Mouse (Mus musculus): ENCODE measurements around the gene Itga11. TPM values are rescaled to one million over a fixed set of nuclear protein-coding genes. Genes with fewer than 3 reads are reported as not detected.
A peak's percentile ranks its signal among the peaks of the same experiment; 100 is the strongest.
"Not testable (repeated sequence)": the region's sequence is repeated elsewhere in the genome, so short reads cannot be mapped to it uniquely, and the experiment has no call there.

The Itga11 gene
- polyA plus RNA-seq, 1 experiment from 2014 or later = 0.29 TPM

DNA sequence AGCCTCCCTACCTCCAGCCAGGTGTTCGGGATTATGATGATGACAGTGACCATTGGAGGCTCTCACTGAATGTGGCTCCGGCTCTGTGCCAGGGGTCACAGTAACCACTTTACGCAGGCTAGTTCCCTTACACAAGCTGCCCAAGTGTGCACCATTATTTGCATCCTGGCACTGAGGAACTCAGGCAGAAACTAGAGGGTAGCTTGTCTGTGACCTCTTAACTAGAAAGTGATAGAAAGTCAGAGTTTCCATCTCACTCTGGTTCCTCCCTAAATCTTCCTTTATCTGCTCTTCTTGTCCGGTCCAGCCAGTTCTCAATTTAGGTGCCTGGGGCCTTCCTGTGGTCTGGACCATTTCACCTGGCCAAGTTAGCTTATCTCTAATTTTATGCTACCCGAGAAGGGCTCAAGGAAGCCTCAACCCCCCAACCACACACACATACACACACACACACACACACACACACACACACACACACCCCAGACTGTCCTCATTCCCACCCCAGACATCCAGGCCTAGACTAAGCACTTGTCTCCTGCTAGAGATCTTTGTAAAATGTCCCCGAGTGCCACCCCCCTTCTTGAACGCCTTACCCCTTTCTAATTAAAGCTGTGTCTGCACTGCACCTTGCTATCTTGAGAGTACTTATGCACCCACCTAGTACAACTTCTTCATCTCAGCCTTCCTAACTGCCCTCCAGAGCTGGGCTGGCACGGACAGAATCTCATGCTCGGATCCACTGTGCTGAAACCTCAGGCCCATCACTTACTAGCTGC, 138.9 kb downstream of the Itga11 start:
- TF ChIP-seq EP300 (optimal IDR thresholded peaks at IDR 0.05) (no peak), CTCF (IDR thresholded peaks at IDR 0.05; ENCODE audit: low read depth) (no peak)
- ATAC-seq (ENCODE audit: low FRiP score, low TSS enrichment) (no peak), DNase-seq (ENCODE audit: low spot score) (no peak)
- Histone ChIP-seq H3K36me3 (ENCODE audit: control insufficient read depth, insufficient read depth, low read length) (no peaks in the 10 kb centered on the region), H3K27ac (replicated peaks) (no peak overlapping the region; the same call in 1 of the 2 replicates), H3K9me3 (ENCODE audit: control insufficient read depth, low read length) (no peaks in the 10 kb centered on the region), H3K9ac (ENCODE audit: low read length) (no peak overlapping the region), H3K4me3 (ENCODE audit: low read depth, low read length) (no peak overlapping the region), H3K27me3 (ENCODE audit: control insufficient read depth, insufficient read depth, low read length) (no peaks in the 10 kb centered on the region), H3K4me2 (replicated peaks; ENCODE audit: low read depth) (no peak overlapping the region), H3K4me1 (replicated peaks; ENCODE audit: control insufficient read depth, insufficient read depth) (no peaks in the 10 kb centered on the region; the same call in 1 of the 2 replicates)
- WGBS = 74% methylated on average over 9 of the region's 9 CpGs

DNA sequence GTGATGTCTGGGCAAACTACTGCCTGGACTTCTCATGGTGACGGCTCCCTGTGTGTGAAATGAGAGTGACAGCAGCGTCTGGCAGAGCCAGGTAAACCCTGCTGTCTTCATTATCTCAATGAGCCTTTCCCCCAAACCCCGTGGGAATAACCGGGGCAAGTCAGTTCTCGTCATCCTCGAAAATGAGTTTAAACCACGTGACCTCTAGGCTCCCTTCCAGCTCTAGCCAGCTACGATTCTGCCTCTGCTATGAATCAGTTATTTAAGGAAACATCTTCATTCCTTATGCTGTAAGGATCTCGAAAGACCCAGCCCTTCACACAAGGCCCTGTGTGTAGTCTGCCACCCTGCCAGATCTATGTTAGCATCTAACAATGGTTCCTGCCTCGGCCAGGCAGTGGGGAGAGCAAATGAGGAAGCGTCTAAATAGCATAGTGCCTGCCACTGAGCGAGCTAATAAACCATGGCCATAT, 139.5 kb downstream of the Itga11 start:
- Histone ChIP-seq H3K27ac (replicated peaks) (peak overlapping the region; percentile 79), H3K9me3 (ENCODE audit: control insufficient read depth, low read length) (no peaks in the 10 kb centered on the region), H3K9ac (ENCODE audit: low read length) (no peak overlapping the region), H3K4me1 (replicated peaks; ENCODE audit: control insufficient read depth, insufficient read depth) (no peaks in the 10 kb centered on the region; the same call in 1 of the 2 replicates), H3K4me3 (ENCODE audit: low read depth, low read length) (no peak overlapping the region), H3K4me2 (replicated peaks; ENCODE audit: low read depth) (no peak overlapping the region), H3K27me3 (ENCODE audit: control insufficient read depth, insufficient read depth, low read length) (no peaks in the 10 kb centered on the region), H3K36me3 (ENCODE audit: control insufficient read depth, insufficient read depth, low read length) (no peaks in the 10 kb centered on the region)
- DNase-seq (ENCODE audit: low spot score) = no peak
- 0 out of 2 replicates have a peak, but pooled peaks have one; percentile 3 for ATAC-seq (ENCODE audit: low FRiP score, low TSS enrichment)
- WGBS = 44% methylated on average over 12 of the region's 12 CpGs
- TF ChIP-seq EP300 (optimal IDR thresholded peaks at IDR 0.05) (no peak), CTCF (IDR thresholded peaks at IDR 0.05; ENCODE audit: low read depth) (no peak)

DNA sequence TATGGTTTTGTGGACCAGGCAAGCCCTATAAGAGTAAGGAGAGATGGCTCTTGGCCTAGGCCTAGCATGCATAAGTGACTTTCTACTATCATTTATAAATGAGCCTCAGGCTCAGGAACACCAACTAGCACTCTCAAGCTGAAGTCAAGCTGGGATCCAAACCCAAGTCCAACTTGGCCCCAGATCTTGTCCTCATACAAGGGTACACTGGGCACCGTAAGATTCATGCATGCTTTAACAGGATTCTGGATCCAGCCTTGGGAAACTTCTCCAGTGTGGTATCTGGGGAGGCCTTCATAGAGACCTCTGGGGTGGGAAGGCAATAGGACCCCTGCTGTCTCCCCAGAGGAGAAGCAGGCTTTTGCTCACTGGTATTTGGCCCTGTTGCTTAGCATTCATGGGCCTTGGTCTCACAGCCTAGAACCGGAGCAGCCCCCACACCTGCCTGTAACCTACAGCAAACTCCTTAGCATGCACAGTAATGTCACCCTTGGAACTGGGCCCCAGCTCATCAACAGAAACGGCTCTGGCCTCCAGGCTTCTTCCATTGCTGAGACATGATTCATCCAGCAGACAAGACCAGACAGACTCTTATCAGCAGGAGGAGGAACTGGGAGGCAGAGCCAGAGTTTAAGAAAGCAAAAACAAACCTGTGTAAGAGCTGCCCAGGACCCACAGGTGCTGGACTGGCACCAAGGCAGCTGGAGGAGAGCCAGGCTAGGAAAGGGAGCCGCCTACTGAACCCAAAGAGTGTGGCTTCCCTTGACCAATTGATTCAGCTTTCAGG, 140.4 kb downstream of the Itga11 start:
- no peak overlapping the region for H3K4me3 ChIP-seq (ENCODE audit: low read depth, low read length)
- no peaks in the 10 kb centered on the region for H3K27me3 ChIP-seq (ENCODE audit: control insufficient read depth, insufficient read depth, low read length)
- no peaks in the 10 kb centered on the region for H3K9me3 ChIP-seq (ENCODE audit: control insufficient read depth, low read length)
- peak overlapping the region; percentile 79 for H3K27ac ChIP-seq (replicated peaks)
- ATAC-seq (ENCODE audit: low FRiP score, low TSS enrichment) (no peak), DNase-seq (ENCODE audit: low spot score) (no peak)
- no peak overlapping the region for H3K9ac ChIP-seq (ENCODE audit: low read length)
- 61% methylated on average over 4 of the region's 4 CpGs for WGBS
- H3K4me1 ChIP-seq (replicated peaks; ENCODE audit: control insufficient read depth, insufficient read depth) = no peaks in the 10 kb centered on the region; the same call in 1 of the 2 replicates
- no peak overlapping the region for H3K4me2 ChIP-seq (replicated peaks; ENCODE audit: low read depth)
- no peak for TF ChIP-seq EP300 (optimal IDR thresholded peaks at IDR 0.05)
- no peak for TF ChIP-seq CTCF (IDR thresholded peaks at IDR 0.05; ENCODE audit: low read depth)
- no peaks in the 10 kb centered on the region for H3K36me3 ChIP-seq (ENCODE audit: control insufficient read depth, insufficient read depth, low read length)

GRCm38 (mm10) chr9:62819494-62819893, 141.9 kb downstream of the Itga11 start:
- no peaks in the 10 kb centered on the region for H3K27me3 ChIP-seq (ENCODE audit: control insufficient read depth, insufficient read depth, low read length)
- H3K4me3 ChIP-seq (ENCODE audit: low read depth, low read length) = no peak overlapping the region
- no peaks in the 10 kb centered on the region; the same call in 1 of the 2 replicates for H3K4me1 ChIP-seq (replicated peaks; ENCODE audit: control insufficient read depth, insufficient read depth)
- DNase-seq (ENCODE audit: low spot score) (no peak), ATAC-seq (ENCODE audit: low FRiP score, low TSS enrichment) (no peak)
- no peaks in the 10 kb centered on the region for H3K9me3 ChIP-seq (ENCODE audit: control insufficient read depth, low read length)
- no peak overlapping the region for H3K4me2 ChIP-seq (replicated peaks; ENCODE audit: low read depth)
- TF ChIP-seq CTCF (IDR thresholded peaks at IDR 0.05; ENCODE audit: low read depth) (no peak), EP300 (optimal IDR thresholded peaks at IDR 0.05) (no peak)
- no peak overlapping the region for H3K9ac ChIP-seq (ENCODE audit: low read length)
- no peaks in the 10 kb centered on the region for H3K36me3 ChIP-seq (ENCODE audit: control insufficient read depth, insufficient read depth, low read length)
- 53% methylated on average over 3 of the region's 3 CpGs for WGBS
- no peak overlapping the region for H3K27ac ChIP-seq (replicated peaks)

DNA sequence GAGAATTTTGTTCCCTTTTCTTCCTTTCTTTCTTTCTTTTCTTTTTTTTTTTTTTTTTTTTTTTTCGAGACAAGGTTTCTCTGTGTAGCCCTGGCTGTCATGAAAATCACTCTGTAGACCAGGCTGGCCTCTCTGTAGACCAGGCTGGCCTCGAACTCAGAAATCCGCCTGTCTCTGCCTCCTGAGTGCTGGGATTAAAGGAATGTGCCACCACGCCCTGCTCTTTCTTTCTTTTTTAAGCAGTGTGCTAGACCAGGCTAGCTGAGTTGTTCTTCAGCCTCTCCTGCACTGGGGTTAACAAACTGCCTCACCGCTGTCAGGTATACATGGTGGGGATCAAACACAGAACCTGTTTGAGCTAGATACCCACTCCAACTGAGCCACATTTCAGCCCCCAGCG, 142.3 kb downstream of the Itga11 start:
- H3K4me1 ChIP-seq (replicated peaks; ENCODE audit: control insufficient read depth, insufficient read depth); H3K4me2 ChIP-seq (replicated peaks; ENCODE audit: low read depth); H3K27ac ChIP-seq (replicated peaks); H3K9me3 ChIP-seq (ENCODE audit: control insufficient read depth, low read length); H3K36me3 ChIP-seq (ENCODE audit: control insufficient read depth, insufficient read depth, low read length); H3K4me3 ChIP-seq (ENCODE audit: low read depth, low read length); DNase-seq (ENCODE audit: low spot score); H3K27me3 ChIP-seq (ENCODE audit: control insufficient read depth, insufficient read depth, low read length); ATAC-seq (ENCODE audit: low FRiP score, low TSS enrichment); H3K9ac ChIP-seq (ENCODE audit: low read length): not testable (repeated sequence)
- WGBS = 85% methylated on average over 6 of the region's 6 CpGs
